Mouse (Mus musculus): ENCODE data around the gene Ros1. TPM values are rescaled to one million over a fixed set of nuclear protein-coding genes. Genes with fewer than 3 reads are reported as not detected.
A peak's percentile ranks its signal among the peaks of the same experiment; 100 is the strongest.

Gene Ros1
- polyA plus RNA-seq, 1 experiment: not detected

DNA sequence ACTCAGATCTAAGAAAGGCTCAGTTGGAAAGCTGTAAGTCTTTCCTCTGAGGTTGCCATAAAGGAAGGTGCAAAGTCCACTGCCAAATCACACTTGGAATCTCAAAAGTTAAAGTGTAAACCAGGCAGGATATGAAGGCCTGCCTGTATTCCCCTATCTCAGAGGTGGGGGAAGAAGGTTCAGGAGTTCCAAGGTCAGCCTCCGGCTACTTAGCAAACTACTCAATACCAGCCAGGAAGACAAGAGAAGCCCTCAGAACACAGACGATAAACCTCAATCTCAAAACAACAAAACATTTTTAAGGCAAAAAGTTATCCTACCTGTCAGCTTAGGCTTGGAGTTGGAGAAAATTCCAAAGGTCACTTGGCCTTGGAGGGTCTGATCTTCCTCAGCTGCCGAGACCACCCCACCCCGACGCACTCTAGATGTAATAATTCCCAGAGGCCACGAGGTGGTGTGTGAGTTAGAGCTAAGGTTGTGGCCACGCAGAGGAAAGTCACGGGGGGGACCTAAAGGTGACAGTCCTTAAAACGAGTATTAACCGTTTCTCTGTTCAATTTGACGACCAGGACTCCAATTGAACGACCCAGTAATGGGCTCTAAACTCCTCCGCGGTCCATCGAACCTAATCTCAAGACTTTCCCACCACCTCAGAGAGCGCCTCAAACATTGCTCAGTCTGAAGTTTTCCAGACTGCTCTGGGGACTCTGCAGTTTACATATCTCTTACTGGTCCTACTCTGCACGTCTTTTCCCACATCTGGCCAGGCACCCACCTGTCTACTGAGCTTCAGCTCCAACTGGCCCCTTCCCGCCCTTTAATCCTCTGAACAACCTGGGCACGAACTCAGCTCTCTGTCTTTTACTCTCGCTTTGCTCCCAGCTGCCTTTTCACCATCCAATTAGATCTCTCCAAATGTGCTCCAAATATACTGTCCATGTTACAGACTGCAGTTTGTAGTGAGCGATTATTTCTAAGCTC is 37.4 kb upstream of the Ros1 start:
- no peaks in the 10 kb centered on the region; the same call in 1 of the 2 replicates for H3K4me1 ChIP-seq (ENCODE audit: control insufficient read depth, insufficient read depth, low read length)
- no peak overlapping the region for H3K4me3 ChIP-seq (replicated peaks; ENCODE audit: control insufficient read depth, low read depth, low read length)
- WGBS: 8% methylated on average over 21 of the region's 21 CpGs
- TF ChIP-seq CTCF (IDR thresholded peaks at IDR 0.05; ENCODE audit: control insufficient read depth, insufficient read depth, low read length) (peak; percentile 25; the same call in 1 of the 2 replicates), POLR2A (IDR thresholded peaks at IDR 0.05; ENCODE audit: borderline replicate concordance, control insufficient read depth, low read depth, low read length) (no peak)
- H3K27ac ChIP-seq (ENCODE audit: control insufficient read depth, insufficient read depth, low read depth, low read length, poor library complexity): no peak overlapping the region

DNA sequence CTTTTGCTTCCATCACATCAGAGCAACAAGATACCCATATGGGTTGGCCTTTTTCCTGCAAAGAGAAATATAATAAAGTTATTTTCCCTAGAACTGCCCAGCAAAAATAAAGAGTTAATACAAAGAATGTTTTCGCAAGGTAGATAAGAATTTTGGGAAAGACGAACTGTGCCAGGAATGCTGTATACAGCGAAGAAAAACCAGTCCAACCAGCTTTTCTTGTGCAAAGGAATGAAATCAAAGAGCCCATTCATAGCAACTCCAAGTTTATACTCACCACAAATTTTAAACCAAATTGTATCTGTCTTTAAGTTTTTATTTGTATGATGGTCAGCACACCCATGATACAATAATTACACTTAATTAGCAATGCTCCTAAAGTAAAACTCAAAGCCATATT is 24.6 kb upstream of the Ros1 start:
- Histone ChIP-seq H3K27ac (ENCODE audit: control insufficient read depth, insufficient read depth, low read depth, low read length, poor library complexity) (no peak overlapping the region), H3K4me3 (replicated peaks; ENCODE audit: control insufficient read depth, low read depth, low read length) (no peak overlapping the region), H3K4me1 (ENCODE audit: control insufficient read depth, insufficient read depth, low read length) (no peaks in the 10 kb centered on the region)
- WGBS: 81% methylated on average over 3 of the region's 3 CpGs
- TF ChIP-seq POLR2A (IDR thresholded peaks at IDR 0.05; ENCODE audit: borderline replicate concordance, control insufficient read depth, low read depth, low read length) (no peak), CTCF (IDR thresholded peaks at IDR 0.05; ENCODE audit: control insufficient read depth, insufficient read depth, low read length) (no peak)

DNA sequence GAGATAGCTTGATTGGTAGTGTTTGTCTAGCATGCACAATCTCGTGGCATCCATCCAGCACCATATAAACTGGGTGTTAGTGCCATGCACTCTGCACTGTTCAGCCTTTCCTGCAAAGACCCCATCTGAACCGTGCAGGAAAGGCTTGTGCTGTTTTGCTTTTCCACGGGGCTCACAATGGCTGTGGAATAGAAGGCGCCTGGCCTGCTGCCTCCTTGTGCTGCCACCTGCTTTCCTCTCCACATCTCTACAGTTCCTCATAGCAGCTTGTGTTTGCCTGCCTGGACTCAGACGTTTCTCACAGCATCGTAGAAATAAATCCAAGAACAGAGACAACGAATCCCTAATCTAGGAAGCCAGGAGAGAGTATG is 22.5 kb upstream of the Ros1 start:
- no peaks in the 10 kb centered on the region for H3K4me1 ChIP-seq (ENCODE audit: control insufficient read depth, insufficient read depth, low read length)
- no peak overlapping the region for H3K27ac ChIP-seq (ENCODE audit: control insufficient read depth, insufficient read depth, low read depth, low read length, poor library complexity)
- no peak for TF ChIP-seq POLR2A (IDR thresholded peaks at IDR 0.05; ENCODE audit: borderline replicate concordance, control insufficient read depth, low read depth, low read length)
- TF ChIP-seq CTCF (IDR thresholded peaks at IDR 0.05; ENCODE audit: control insufficient read depth, insufficient read depth, low read length): no peak
- 43% methylated on average over 7 of the region's 7 CpGs for WGBS
- H3K4me3 ChIP-seq (replicated peaks; ENCODE audit: control insufficient read depth, low read depth, low read length): no peak overlapping the region

DNA sequence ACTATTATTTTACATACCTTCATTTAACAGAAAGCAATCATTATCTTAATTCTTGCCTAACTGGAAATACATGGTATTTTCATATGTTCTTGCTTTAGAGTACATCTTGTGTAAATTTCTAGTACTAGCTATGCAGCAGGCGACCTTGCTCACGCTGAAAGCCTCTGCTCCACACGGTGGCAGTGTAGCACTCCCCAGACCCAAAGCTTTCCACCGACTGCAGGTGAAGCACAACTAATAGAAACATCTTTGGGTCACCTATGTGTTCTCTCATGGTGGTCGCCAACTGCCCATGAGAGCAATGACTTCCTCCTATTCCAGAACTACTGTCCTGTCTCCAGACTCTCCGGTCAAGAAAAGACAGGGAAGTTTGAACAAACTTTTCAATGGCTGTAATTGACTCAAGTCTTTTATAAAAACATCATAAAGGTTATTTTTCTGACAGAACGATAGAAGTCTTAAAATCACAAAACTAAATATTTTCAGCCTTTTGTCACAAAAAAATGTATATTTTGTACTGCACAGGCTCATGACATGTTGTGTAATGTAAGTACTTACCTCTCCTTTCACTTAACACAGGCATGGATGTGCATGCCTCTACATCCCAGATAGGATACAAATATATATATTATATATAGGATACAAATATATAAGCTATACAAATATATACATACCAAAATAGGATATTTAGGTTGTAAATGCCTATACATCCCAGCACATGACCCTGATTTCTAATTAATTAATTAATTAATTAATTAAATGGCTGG is 21.9 kb upstream of the Ros1 start:
- no peaks in the 10 kb centered on the region for H3K4me1 ChIP-seq (ENCODE audit: control insufficient read depth, insufficient read depth, low read length)
- TF ChIP-seq CTCF (IDR thresholded peaks at IDR 0.05; ENCODE audit: control insufficient read depth, insufficient read depth, low read length) (peak; percentile 61), POLR2A (IDR thresholded peaks at IDR 0.05; ENCODE audit: borderline replicate concordance, control insufficient read depth, low read depth, low read length) (no peak)
- WGBS: 25% methylated on average over 7 of the region's 7 CpGs
- H3K4me3 ChIP-seq (replicated peaks; ENCODE audit: control insufficient read depth, low read depth, low read length): no peak overlapping the region
- no peak overlapping the region for H3K27ac ChIP-seq (ENCODE audit: control insufficient read depth, insufficient read depth, low read depth, low read length, poor library complexity)

DNA sequence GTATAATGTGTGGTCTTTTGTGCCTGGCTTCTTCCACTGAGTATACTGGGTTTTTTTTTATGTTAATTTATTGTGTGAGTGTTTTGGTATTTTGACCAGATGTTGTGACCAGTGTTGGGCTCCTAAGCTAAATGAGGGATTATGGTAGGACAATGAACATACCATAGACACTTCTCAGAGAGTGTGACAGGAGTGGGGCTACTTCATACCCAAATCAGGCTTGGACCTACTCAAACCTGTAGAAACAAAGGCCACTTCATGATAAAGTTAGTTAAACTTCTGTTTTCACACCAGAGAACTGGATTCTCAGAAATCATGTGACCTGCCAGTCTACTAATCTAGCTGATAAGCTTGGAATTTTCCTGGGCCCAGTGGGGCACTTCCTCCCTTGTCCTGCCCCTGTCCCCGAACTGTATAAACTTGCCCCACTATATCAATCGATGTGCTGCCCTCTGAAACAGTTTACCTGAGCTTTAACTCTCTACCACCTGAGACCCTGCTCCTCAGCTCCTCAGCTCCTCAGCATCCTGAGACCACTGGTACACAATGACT is 20.3 kb upstream of the Ros1 start:
- Histone ChIP-seq H3K4me3 (replicated peaks; ENCODE audit: control insufficient read depth, low read depth, low read length) (no peak overlapping the region), H3K4me1 (ENCODE audit: control insufficient read depth, insufficient read depth, low read length) (no peaks in the 10 kb centered on the region), H3K27ac (ENCODE audit: control insufficient read depth, insufficient read depth, low read depth, low read length, poor library complexity) (no peak overlapping the region)
- WGBS: 49% methylated on average over 2 of the region's 2 CpGs
- TF ChIP-seq CTCF (IDR thresholded peaks at IDR 0.05; ENCODE audit: control insufficient read depth, insufficient read depth, low read length) (no peak), POLR2A (IDR thresholded peaks at IDR 0.05; ENCODE audit: borderline replicate concordance, control insufficient read depth, low read depth, low read length) (no peak)

DNA sequence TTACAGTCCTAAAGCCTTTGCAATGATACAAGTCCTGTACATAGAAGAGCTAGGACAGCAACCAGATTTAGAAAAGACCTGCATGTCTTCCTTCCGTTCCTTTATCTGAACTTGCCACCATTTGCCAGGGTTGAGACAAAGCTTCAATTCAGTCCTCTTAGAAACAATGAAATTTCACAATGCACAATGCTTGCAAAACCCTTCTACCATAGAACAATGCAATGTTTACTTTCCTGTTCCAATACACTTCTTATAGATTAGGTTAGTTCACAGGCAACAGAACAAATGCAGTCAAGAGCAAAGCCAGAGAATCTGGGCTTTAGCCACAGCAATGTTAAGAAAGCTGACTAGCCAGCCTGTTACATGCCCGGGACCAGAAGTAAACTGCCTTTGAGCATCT is 9.0 kb upstream of the Ros1 start:
- no peak overlapping the region for H3K27ac ChIP-seq (ENCODE audit: control insufficient read depth, insufficient read depth, low read depth, low read length, poor library complexity)
- TF ChIP-seq POLR2A (IDR thresholded peaks at IDR 0.05; ENCODE audit: borderline replicate concordance, control insufficient read depth, low read depth, low read length) (no peak), CTCF (IDR thresholded peaks at IDR 0.05; ENCODE audit: control insufficient read depth, insufficient read depth, low read length) (no peak)
- H3K4me3 ChIP-seq (replicated peaks; ENCODE audit: control insufficient read depth, low read depth, low read length): no peak overlapping the region
- no peaks in the 10 kb centered on the region for H3K4me1 ChIP-seq (ENCODE audit: control insufficient read depth, insufficient read depth, low read length)
- 68% methylated on average over 2 of the region's 2 CpGs for whole genome bisulfite sequencing

DNA sequence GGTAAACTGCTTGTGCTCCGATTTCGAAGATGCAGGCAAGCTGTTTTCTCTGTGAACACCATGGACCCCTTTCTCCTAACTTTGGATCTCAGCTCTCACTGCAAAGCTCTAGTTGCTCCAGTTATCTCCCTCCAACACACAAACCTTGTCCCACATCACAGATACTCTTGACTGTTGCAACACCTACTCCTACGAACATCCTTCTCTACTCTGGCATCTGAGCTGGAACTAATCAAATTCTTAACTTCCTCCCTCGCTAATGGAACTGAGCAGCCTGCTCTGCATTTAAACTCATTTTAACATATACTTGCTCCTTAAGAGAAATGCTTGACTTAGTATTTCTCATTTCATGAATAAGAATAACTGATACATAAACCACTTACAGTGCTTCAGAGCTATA is 9.1 kb downstream of the Ros1 start:
- WGBS: 76% methylated on average over 4 of the region's 4 CpGs
- Histone ChIP-seq H3K27ac (ENCODE audit: control insufficient read depth, insufficient read depth, low read depth, low read length, poor library complexity) (no peak overlapping the region), H3K4me3 (replicated peaks; ENCODE audit: control insufficient read depth, low read depth, low read length) (no peak overlapping the region), H3K4me1 (ENCODE audit: control insufficient read depth, insufficient read depth, low read length) (no peaks in the 10 kb centered on the region)
- TF ChIP-seq POLR2A (IDR thresholded peaks at IDR 0.05; ENCODE audit: borderline replicate concordance, control insufficient read depth, low read depth, low read length): no peak
- TF ChIP-seq CTCF (IDR thresholded peaks at IDR 0.05; ENCODE audit: control insufficient read depth, insufficient read depth, low read length): no peak

DNA sequence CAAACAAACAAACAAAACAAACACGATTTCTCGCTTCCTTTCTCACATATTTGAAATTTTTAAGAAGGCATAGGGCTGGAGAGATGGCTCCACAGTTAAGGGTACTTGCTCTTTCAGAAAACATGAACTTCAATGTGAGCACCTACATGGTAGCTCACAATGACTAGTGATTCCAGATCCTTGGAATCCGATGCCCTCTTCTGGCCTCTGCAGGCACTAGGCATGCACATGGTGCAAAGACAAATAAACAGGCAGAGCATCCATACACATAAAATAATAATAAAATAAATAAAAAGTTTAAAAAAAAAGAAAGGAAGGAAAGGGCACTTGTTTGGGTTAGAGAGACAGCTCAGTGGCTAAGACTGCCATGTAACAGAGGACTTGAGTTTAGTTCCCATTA is 12.2 kb downstream of the Ros1 start:
- Histone ChIP-seq H3K4me1 (ENCODE audit: control insufficient read depth, insufficient read depth, low read length) (no peaks in the 10 kb centered on the region), H3K27ac (ENCODE audit: control insufficient read depth, insufficient read depth, low read depth, low read length, poor library complexity) (no peak overlapping the region), H3K4me3 (replicated peaks; ENCODE audit: control insufficient read depth, low read depth, low read length) (no peak overlapping the region)
- no peak for TF ChIP-seq POLR2A (IDR thresholded peaks at IDR 0.05; ENCODE audit: borderline replicate concordance, control insufficient read depth, low read depth, low read length)
- TF ChIP-seq CTCF (IDR thresholded peaks at IDR 0.05; ENCODE audit: control insufficient read depth, insufficient read depth, low read length): no peak
- WGBS: 79% methylated on average over 3 of the region's 3 CpGs

All from bone marrow, adult 2 months (tissue).